Mouse (Mus musculus): ENCODE data around the gene Usf1. TPM values are rescaled to one million over a fixed set of nuclear protein-coding genes. Genes with fewer than 3 reads are reported as not detected.

The Usf1 gene
- polyA plus RNA-seq, 1 experiment from 2014 or later: 235 TPM

DNA sequence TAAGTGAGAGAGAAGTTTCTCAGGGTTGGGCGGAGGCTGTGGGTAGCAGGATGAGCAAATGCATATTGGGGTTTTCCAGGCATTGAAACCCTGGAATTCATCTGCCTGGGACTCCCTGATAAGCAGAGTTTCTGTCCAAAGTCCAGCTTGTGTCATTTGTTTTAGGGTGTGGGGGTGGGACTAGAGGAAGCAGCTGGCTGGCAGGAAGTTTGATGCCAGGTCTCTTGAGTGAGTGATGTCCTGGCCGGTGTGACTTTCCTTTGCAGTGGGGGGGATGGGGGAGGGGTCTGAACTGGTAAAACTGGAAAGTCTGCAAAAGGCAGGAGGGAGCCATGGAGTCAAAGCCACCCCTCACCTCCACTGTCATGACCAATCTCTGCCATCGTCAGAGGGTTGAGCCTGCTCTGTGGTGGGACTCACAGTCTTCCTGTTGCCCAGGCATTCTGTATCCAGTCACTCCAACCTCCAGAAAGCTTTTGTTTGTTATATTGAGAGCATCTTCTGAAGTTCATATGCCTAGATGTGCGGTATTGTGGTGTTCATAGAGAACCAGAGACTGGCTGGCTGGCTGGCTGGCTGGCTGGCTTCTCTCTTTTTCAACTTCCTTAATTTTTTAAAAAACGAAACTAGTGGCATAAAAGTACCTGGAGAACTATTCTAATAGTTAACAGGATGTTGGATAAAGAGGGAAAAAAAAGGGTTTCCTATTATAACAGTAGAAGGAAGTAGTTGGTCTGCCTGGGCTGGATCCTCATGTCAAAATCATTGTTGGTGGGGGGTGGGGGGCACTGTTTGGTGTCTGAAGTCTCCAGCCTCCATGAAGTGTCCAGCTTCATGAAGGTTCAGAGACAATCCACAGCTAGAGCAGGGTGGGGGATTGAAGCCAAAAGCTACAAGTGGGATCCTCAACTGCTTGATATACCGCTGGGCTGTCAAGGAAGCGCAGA lies 30.6 kb downstream of the Usf1 start:
- H3K27me3 ChIP-seq: peaks cover 28% of the 10 kb centered on the region; the same call in 1 of the 2 replicates
- ATAC-seq (replicated peaks): no peak
- no peak overlapping the region for H3K9ac ChIP-seq (replicated peaks)
- WGBS: 72% methylated on average over 7 of the region's 7 CpGs
- H3K4me2 ChIP-seq (replicated peaks): no peak overlapping the region
- H3K4me1 ChIP-seq: peaks cover 10% of the 10 kb centered on the region
- 0 out of 2 replicates have a peak overlapping the region, but pooled peaks have one; percentile 6 for H3K27ac ChIP-seq (replicated peaks)
- no peaks in the 10 kb centered on the region for H3K36me3 ChIP-seq
- no peaks in the 10 kb centered on the region for H3K9me3 ChIP-seq
- H3K4me3 ChIP-seq: no peak overlapping the region

DNA sequence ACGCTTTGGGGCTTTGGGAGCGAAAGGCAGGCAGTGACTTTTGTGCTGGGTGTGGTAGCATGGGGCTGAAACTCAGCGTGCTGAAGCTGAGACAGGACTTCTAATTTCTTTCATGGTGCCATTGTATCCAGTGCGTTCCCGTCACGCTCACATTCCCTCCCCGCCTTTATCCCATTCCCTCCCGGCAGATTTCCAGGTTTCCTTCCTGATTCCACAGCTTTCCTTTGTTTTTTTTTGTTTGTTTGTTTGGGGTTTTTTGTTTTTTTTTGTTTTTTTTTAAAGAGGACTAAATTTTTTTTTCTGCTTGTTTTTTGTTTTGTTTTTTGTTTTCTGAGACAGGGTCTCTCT lies 31.3 kb downstream of the Usf1 start:
- ATAC-seq (replicated peaks): no peak
- H3K4me2 ChIP-seq (replicated peaks): no peak overlapping the region
- WGBS: 79% methylated on average over 8 of the region's 8 CpGs
- no peaks in the 10 kb centered on the region for H3K9me3 ChIP-seq
- H3K4me3 ChIP-seq: no peak overlapping the region
- H3K36me3 ChIP-seq: no peaks in the 10 kb centered on the region
- no peak overlapping the region for H3K27ac ChIP-seq (replicated peaks)
- peaks cover 6% of the 10 kb centered on the region for H3K4me1 ChIP-seq
- H3K9ac ChIP-seq (replicated peaks): no peak overlapping the region
- H3K27me3 ChIP-seq: peaks cover 22% of the 10 kb centered on the region; the same call in 1 of the 2 replicates

DNA sequence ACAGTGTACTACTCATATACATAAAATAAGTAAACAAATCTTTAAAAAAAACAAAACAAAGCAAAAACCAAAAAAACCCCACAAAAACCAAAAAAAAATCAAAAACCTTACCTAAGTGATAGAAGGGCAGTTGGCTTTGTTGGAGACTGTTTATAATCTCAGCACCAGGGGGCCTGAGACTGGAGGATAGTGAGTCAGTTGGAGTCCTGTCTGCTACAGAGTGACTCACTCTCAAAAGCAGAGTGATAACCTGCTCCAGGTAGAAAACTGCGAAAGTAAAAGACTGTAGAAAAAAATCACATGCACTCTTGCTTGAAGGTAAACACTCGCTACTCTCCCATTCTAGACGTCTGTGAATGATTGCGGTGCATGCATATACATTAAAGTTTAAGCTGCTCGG lies 33.9 kb downstream of the Usf1 start:
- H3K9ac ChIP-seq (replicated peaks): no peak overlapping the region
- H3K4me3 ChIP-seq: no peak overlapping the region
- H3K4me1 ChIP-seq: no peaks in the 10 kb centered on the region
- no peak overlapping the region for H3K4me2 ChIP-seq (replicated peaks)
- WGBS: 94% methylated on average over 5 of the region's 5 CpGs
- H3K36me3 ChIP-seq: no peaks in the 10 kb centered on the region
- H3K27ac ChIP-seq (replicated peaks): no peak overlapping the region
- no peaks in the 10 kb centered on the region for H3K27me3 ChIP-seq
- H3K9me3 ChIP-seq: no peaks in the 10 kb centered on the region
- no peak for ATAC-seq (replicated peaks)

DNA sequence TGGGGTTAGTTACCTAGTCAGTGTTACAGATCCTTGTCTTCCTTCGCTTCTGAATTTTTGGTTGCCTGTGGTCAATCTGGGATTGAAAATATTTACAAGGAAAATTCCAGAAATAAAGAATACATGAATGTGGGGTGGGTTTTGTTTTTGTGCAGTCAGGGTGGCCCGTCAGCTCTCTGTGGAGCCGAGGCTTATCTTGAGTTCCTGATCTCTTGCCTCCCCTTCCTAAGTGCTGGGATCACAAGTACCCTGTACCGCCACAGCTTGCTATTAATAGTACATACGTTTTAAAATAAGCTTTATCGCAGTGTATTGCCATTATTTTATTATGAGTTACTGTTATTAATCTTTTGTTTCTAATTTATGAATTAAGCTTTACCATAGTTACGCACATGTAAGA lies 35.7 kb downstream of the Usf1 start:
- Histone ChIP-seq H3K9me3 (no peaks in the 10 kb centered on the region), H3K27ac (replicated peaks) (no peak overlapping the region), H3K4me1 (no peaks in the 10 kb centered on the region), H3K4me2 (replicated peaks) (no peak overlapping the region), H3K27me3 (no peaks in the 10 kb centered on the region), H3K36me3 (no peaks in the 10 kb centered on the region), H3K9ac (replicated peaks) (no peak overlapping the region), H3K4me3 (no peak overlapping the region)
- no peak for ATAC-seq (replicated peaks)
- WGBS: 83% methylated on average over 7 of the region's 7 CpGs

DNA sequence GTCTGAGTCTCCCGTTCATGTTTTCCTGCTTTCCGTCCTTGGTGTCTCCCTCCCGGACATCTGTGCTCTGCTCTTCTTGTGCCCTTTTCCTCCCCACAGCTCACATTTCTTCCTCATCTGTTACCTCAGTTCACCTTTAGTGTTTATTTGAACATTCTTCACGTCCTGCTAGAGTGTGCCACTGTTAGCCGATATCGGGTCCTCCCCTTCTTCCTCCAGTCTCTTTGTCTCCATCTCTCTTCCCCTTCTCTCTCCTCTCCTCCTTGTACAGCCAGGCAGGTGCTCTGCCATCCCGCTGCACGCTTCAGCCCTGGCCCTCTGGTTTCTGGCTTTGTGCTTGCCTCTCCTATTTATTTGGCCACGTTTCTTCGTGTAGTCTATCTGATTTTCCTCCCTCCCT lies 36.6 kb downstream of the Usf1 start:
- 79% methylated on average over 10 of the region's 10 CpGs for WGBS
- Histone ChIP-seq H3K9me3 (no peaks in the 10 kb centered on the region), H3K4me3 (no peak overlapping the region), H3K4me2 (replicated peaks) (no peak overlapping the region), H3K9ac (replicated peaks) (no peak overlapping the region), H3K36me3 (no peaks in the 10 kb centered on the region), H3K27ac (replicated peaks) (no peak overlapping the region), H3K4me1 (no peaks in the 10 kb centered on the region), H3K27me3 (no peaks in the 10 kb centered on the region)
- no peak for ATAC-seq (replicated peaks)

DNA sequence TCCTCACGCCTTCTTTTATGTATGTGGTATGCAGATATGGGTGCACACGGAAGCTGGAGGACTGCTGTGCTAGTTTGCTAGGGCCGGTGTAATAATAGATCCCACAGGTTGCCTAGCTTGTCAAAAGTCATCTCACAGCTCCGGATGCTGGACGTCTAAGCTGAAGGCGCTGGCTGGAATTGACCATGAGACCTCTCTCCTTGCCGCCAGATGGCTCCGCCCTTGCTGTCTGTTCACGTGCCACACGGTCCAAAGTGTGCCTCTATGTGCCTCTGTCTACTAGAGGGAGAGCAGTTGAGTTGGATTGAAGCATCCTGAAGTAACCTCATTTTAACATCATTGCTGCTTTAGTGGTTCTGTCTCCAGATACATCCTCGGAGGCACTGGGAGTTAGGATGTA lies 38.9 kb downstream of the Usf1 start:
- no peak overlapping the region for H3K4me3 ChIP-seq
- H3K4me2 ChIP-seq (replicated peaks): no peak overlapping the region
- no peaks in the 10 kb centered on the region for H3K9me3 ChIP-seq
- WGBS: 87% methylated on average over 11 of the region's 11 CpGs
- H3K36me3 ChIP-seq: no peaks in the 10 kb centered on the region
- no peaks in the 10 kb centered on the region for H3K4me1 ChIP-seq
- no peak for ATAC-seq (replicated peaks)
- H3K9ac ChIP-seq (replicated peaks): no peak overlapping the region
- no peak overlapping the region for H3K27ac ChIP-seq (replicated peaks)
- no peaks in the 10 kb centered on the region for H3K27me3 ChIP-seq

DNA sequence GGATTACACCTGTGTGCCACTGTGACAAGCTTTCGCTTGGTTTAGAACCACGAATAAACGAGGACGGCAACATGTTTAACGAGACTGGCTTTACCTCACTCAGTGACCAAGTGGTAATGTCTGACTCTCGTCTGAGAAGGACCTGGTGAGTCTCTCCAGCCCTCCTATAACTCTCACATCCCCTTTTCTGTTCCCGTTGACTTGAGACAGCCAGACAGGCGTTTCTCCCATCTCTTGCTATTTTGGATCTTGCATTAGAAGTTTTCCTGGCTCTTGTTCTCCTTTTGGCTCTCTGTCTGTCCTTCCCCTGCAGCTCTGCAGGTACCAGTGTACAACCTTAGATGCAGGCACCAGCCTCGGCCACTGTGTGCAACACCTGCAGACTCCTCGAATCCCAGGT lies 39.9 kb downstream of the Usf1 start:
- Histone ChIP-seq H3K4me2 (replicated peaks) (no peak overlapping the region), H3K9ac (replicated peaks) (no peak overlapping the region), H3K4me1 (no peaks in the 10 kb centered on the region), H3K36me3 (no peaks in the 10 kb centered on the region), H3K27ac (replicated peaks) (no peak overlapping the region), H3K9me3 (no peaks in the 10 kb centered on the region), H3K27me3 (no peaks in the 10 kb centered on the region), H3K4me3 (no peak overlapping the region)
- ATAC-seq (replicated peaks): no peak
- WGBS: 83% methylated on average over 10 of the region's 10 CpGs

DNA sequence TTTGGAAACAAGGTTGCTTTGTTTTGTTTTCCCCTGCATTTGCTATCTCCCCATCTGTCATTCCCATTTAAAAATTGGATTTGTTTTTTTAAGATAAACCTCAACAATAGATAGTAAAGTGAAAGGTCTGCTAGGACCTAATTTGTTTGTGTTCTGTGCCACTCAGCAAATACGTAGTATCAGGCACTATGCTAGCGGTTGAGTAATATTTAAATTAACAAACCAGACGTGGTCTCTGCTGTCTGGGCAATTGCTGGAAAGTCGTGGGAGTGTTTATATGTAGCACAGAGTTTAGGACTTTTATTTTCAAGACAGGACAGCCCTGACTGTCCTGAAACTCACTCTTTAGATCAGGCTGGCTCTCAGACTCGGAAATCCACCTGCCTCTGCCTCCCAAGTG lies 41.4 kb downstream of the Usf1 start:
- Histone ChIP-seq H3K9ac (replicated peaks) (no peak overlapping the region), H3K27ac (replicated peaks) (no peak overlapping the region), H3K36me3 (no peaks in the 10 kb centered on the region), H3K27me3 (no peaks in the 10 kb centered on the region), H3K4me1 (no peaks in the 10 kb centered on the region), H3K4me2 (replicated peaks) (no peak overlapping the region), H3K4me3 (no peak overlapping the region), H3K9me3 (no peaks in the 10 kb centered on the region)
- WGBS: 71% methylated on average over 5 of the region's 5 CpGs
- ATAC-seq (replicated peaks): no peak

DNA sequence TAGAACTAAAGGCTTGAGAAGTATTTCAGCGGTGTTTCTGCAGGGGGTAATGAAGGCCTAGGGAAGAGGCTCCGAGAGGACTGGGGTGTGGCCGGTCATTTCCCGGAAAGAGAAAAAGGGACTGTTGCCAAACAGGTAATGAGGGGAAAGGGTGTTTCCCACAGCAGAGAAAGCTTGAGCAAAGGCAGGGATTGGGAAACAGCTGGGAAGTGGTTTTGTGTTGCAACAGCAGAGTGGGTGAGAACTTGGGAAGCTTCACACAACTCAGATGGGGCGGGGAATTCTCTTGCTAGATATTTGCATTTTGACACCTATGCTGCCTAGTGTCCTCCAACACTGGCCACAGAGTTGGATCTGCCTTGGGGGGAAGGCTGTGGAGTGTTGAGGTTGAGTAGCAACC lies 41.8 kb downstream of the Usf1 start:
- H3K4me1 ChIP-seq: no peaks in the 10 kb centered on the region
- no peak overlapping the region for H3K27ac ChIP-seq (replicated peaks)
- no peaks in the 10 kb centered on the region for H3K9me3 ChIP-seq
- ATAC-seq (replicated peaks): no peak
- H3K9ac ChIP-seq (replicated peaks): no peak overlapping the region
- no peaks in the 10 kb centered on the region for H3K36me3 ChIP-seq
- H3K27me3 ChIP-seq: no peaks in the 10 kb centered on the region
- WGBS: 84% methylated on average over 5 of the region's 5 CpGs
- H3K4me3 ChIP-seq: no peak overlapping the region
- H3K4me2 ChIP-seq (replicated peaks): no peak overlapping the region

DNA sequence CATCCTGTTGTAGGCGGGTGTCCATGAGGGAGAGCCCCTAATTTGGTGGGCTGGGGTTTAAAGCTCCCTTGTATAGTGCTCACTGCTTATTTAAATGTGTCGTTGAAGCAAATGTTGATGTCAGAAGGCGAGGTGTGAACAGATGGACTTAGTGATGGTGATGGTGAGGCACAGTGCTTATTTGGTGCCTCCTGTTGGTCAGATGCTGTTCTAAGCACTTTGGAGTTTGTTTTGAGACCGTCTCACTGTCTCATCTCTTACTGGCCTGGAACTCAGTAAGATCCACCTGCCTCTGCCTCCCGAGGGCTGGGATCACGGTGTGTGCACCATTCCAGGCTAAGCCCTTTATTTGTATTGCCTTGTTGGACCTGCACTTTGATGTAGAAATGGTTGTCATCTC lies 43.8 kb downstream of the Usf1 start:
- no peak for ATAC-seq (replicated peaks)
- Histone ChIP-seq H3K9ac (replicated peaks) (no peak overlapping the region), H3K4me2 (replicated peaks) (no peak overlapping the region), H3K27me3 (no peaks in the 10 kb centered on the region), H3K9me3 (no peaks in the 10 kb centered on the region), H3K4me1 (peaks cover 4% of the 10 kb centered on the region), H3K36me3 (no peaks in the 10 kb centered on the region), H3K27ac (replicated peaks) (no peak overlapping the region), H3K4me3 (no peak overlapping the region)
- WGBS: 75% methylated on average over 6 of the region's 6 CpGs

DNA sequence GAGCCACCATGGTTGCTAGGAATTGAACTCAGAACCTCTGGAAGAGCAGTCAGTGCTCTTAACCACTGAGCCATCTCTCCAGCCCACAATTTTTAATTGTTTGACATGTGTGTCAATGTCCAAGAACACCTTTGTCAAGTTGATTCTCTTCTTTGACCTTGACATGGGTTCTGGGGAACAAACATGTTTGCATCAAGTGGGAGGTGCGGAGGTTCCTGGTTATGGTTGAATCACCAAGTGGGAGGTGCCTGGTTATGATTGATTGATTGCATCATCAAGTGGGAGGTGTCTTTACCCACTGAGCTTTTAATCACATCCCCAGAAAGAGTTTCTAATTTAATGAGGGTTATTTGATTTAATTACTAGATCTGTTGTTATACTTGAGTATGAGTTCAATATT lies 46.5 kb downstream of the Usf1 start:
- H3K27ac ChIP-seq (replicated peaks): no peak overlapping the region
- no peak overlapping the region for H3K4me3 ChIP-seq
- ATAC-seq (replicated peaks): no peak
- peaks cover 11% of the 10 kb centered on the region for H3K4me1 ChIP-seq
- no peaks in the 10 kb centered on the region for H3K9me3 ChIP-seq
- H3K9ac ChIP-seq (replicated peaks): no peak overlapping the region
- no peak overlapping the region for H3K4me2 ChIP-seq (replicated peaks)
- 94% methylated on average over 1 of the region's 1 CpGs for WGBS
- H3K27me3 ChIP-seq: no peaks in the 10 kb centered on the region
- H3K36me3 ChIP-seq: no peaks in the 10 kb centered on the region

DNA sequence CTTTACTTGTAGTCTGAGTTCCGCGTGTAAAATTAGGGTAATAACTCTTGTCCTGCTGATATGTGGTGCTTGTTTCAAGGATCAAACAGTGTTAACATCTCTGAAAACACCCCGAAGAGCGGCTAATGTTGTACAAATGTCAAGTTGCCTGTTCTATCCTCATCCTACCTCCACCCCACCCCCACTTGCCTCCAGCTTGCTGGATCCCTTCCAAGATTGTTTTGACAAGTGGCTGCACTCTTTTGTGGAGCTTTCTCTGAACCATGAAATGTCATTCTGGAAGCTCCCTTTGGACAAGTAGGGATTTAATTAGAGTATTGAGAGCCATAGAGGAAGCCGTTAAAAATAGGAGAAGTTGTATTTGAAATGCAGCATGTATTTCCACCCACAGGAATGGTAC lies 48.7 kb downstream of the Usf1 start:
- Histone ChIP-seq H3K4me1 (peaks cover 11% of the 10 kb centered on the region), H3K4me3 (no peak overlapping the region), H3K9me3 (no peaks in the 10 kb centered on the region), H3K4me2 (replicated peaks) (peak overlapping the region; percentile 8; the same call in 1 of the 2 replicates), H3K27me3 (no peaks in the 10 kb centered on the region), H3K36me3 (no peaks in the 10 kb centered on the region), H3K27ac (replicated peaks) (no peak overlapping the region), H3K9ac (replicated peaks) (no peak overlapping the region)
- WGBS: 23% methylated on average over 5 of the region's 5 CpGs
- ATAC-seq (replicated peaks): no peak

Measured in forebrain, embryonic 15.5 days (tissue).